Mouse (Mus musculus) forebrain, embryonic 13.5 days (tissue): ENCODE data around the gene Olfr1443. TPM values are rescaled to one million over a fixed set of nuclear protein-coding genes. Genes with fewer than 3 reads are reported as not detected.
"Not testable (repeated sequence)": the region's sequence is repeated elsewhere in the genome, so short reads cannot be mapped to it uniquely, and the experiment has no call there.

Experiments used
- ATAC-seq: fragments of 200-750 bp; cut with Nextera tagmentation; 2 replicates; pipeline ENCODE4 v1.8.0; 2017
- H3K27ac ChIP-seq: fragments of 300-500 bp; sonication (generic); 2 replicates; pipeline ENCODE4 v1.5.1; 2015; ENCODE audit warnings: inconsistent platforms, mild to moderate bottlenecking, moderate library complexity
- H3K27me3 ChIP-seq: fragments of 300-500 bp; sonication (generic); 2 replicates; pipeline ENCODE4 v1.6.1; 2015; ENCODE audit warnings: mild to moderate bottlenecking, inconsistent platforms
- H3K36me3 ChIP-seq: fragments of 300-500 bp; sonication (generic); 2 replicates; pipeline ENCODE4 v1.6.1; 2015; ENCODE audit warnings: mild to moderate bottlenecking, inconsistent platforms; ENCODE audit not compliant: poor library complexity, severe bottlenecking
- H3K4me1 ChIP-seq: fragments of 300-500 bp; sonication (generic); 2 replicates; pipeline ENCODE4 v1.6.1; 2015; ENCODE audit warnings: inconsistent platforms
- H3K4me2 ChIP-seq: fragments of 300-500 bp; sonication (generic); 2 replicates; pipeline ENCODE4 v1.6.1; 2015; ENCODE audit warnings: inconsistent platforms, mild to moderate bottlenecking, moderate library complexity
- H3K4me3 ChIP-seq: fragments of 300-500 bp; sonication (generic); 2 replicates; pipeline ENCODE4 v1.5.1; 2015; ENCODE audit warnings: mild to moderate bottlenecking, inconsistent platforms
- H3K9ac ChIP-seq: fragments of 300-500 bp; sonication (generic); 2 replicates; pipeline ENCODE4 v1.6.1; 2015; ENCODE audit warnings: mild to moderate bottlenecking, inconsistent platforms
- H3K9me3 ChIP-seq: fragments of 300-500 bp; sonication (generic); replicated peaks from 2 replicates; pipeline ENCODE4 v1.6.1; 2016; ENCODE audit warnings: inconsistent platforms
- WGBS: fragments of 180-500 bp; shearing (Covaris S2); methylation state at CpG from one replicate; pipeline ENCODE4 v1.1.7; 2015; 5-methylcytosine and 5-hydroxymethylcytosine counted together
- polyA plus RNA-seq: library from polyadenylated mRNA; unstranded; fragments of >200 nt; fragmentation: Nextera tagmentation; extraction: Ambion mirVana; gene quantifications from 2 replicates; pipeline ENCODE4 v1.2.1, GENCODE M21; 2015

The Olfr1443 gene
- not detected in 2 replicates for polyA plus RNA-seq

- no peak within 1 kb of the TSS for H3K9ac ChIP-seq
- no peaks in the 10 kb centered on the region for H3K27me3 ChIP-seq
- no peaks in the 10 kb centered on the region for H3K4me1 ChIP-seq
- H3K4me3 ChIP-seq = no peak within 1 kb of the TSS
- no peak within 1 kb of the TSS for H3K27ac ChIP-seq
- H3K9me3 ChIP-seq = no peaks in the 10 kb centered on the region
- whole genome bisulfite sequencing = 78% methylated on average over 3 of the region's 3 CpGs
- no peak within 1 kb of the TSS for H3K4me2 ChIP-seq
- no peaks in the 10 kb centered on the region for H3K36me3 ChIP-seq
- ATAC-seq = no peak
Measured at GRCm38 (mm10) chr19:12677812-12678211, at the start of gene Olfr1443. Gene Olfr1443, plus strand, starts transcription at chr19:12678112.

GRCm38 (mm10) chr19:12633176-12633575 lies 44.7 kb upstream of the Olfr1443 start, which contains the start of gene Glyat:
Gene Glyat, plus strand, starts transcription at chr19:12633308.
- H3K36me3 ChIP-seq = no peaks in the 10 kb centered on the region
- WGBS = 87% methylated on average over 4 of the region's 4 CpGs

GRCm38 (mm10) chr19:12634259-12634658 lies 43.7 kb upstream of the Olfr1443 start:
- H3K27ac ChIP-seq = no peak overlapping the region
- H3K9ac ChIP-seq = no peak overlapping the region
- H3K4me2 ChIP-seq = no peak overlapping the region
- H3K4me1 ChIP-seq = no peaks in the 10 kb centered on the region
- H3K9me3 ChIP-seq = no peaks in the 10 kb centered on the region
- WGBS = 84% methylated on average over 3 of the region's 3 CpGs
- no peak overlapping the region for H3K4me3 ChIP-seq
- ATAC-seq = no peak
- H3K27me3 ChIP-seq = no peaks in the 10 kb centered on the region
- no peaks in the 10 kb centered on the region for H3K36me3 ChIP-seq

More at GRCm38 (mm10) chr19:12633176-12633575, 44.7 kb upstream of the Olfr1443 start, which contains the start of gene Glyat:
- H3K4me2 ChIP-seq = no peak within 1 kb of the TSS
- no peak within 1 kb of the TSS for H3K4me3 ChIP-seq
- no peak within 1 kb of the TSS for H3K9ac ChIP-seq
- no peaks in the 10 kb centered on the region for H3K4me1 ChIP-seq
- no peak for ATAC-seq
- H3K27ac ChIP-seq = no peak within 1 kb of the TSS
- no peaks in the 10 kb centered on the region for H3K27me3 ChIP-seq
- no peaks in the 10 kb centered on the region for H3K9me3 ChIP-seq

GRCm38 (mm10) chr19:12634963-12635362 lies 42.9 kb upstream of the Olfr1443 start:
- Histone ChIP-seq H3K9me3 (no peaks in the 10 kb centered on the region), H3K4me1 (no peaks in the 10 kb centered on the region), H3K27me3 (no peaks in the 10 kb centered on the region), H3K4me3 (no peak overlapping the region), H3K4me2 (no peak overlapping the region), H3K36me3 (no peaks in the 10 kb centered on the region), H3K27ac (no peak overlapping the region), H3K9ac (no peak overlapping the region)
- 92% methylated on average over 4 of the region's 4 CpGs for WGBS
- no peak for ATAC-seq

- Histone ChIP-seq H3K9ac (no peak overlapping the region), H3K36me3 (no peaks in the 10 kb centered on the region), H3K4me2 (no peak overlapping the region), H3K9me3 (no peaks in the 10 kb centered on the region), H3K27ac (no peak overlapping the region), H3K4me1 (no peaks in the 10 kb centered on the region), H3K27me3 (no peaks in the 10 kb centered on the region), H3K4me3 (no peak overlapping the region)
- ATAC-seq = no peak
- WGBS = 79% methylated on average over 3 of the region's 3 CpGs
Measured at GRCm38 (mm10) chr19:12636863-12637262, 41.0 kb upstream of the Olfr1443 start.

GRCm38 (mm10) chr19:12638049-12638448 lies 39.9 kb upstream of the Olfr1443 start:
- H3K9ac ChIP-seq = no peak overlapping the region
- H3K4me3 ChIP-seq = no peak overlapping the region
- no peaks in the 10 kb centered on the region for H3K36me3 ChIP-seq
- no peak overlapping the region for H3K4me2 ChIP-seq
- 89% methylated on average over 1 of the region's 1 CpGs for WGBS
- ATAC-seq = no peak
- H3K4me1 ChIP-seq = no peaks in the 10 kb centered on the region
- H3K9me3 ChIP-seq = no peaks in the 10 kb centered on the region
- no peak overlapping the region for H3K27ac ChIP-seq
- H3K27me3 ChIP-seq = no peaks in the 10 kb centered on the region

GRCm38 (mm10) chr19:12649511-12649910 lies 28.4 kb upstream of the Olfr1443 start:
- Histone ChIP-seq H3K27me3 (no peaks in the 10 kb centered on the region), H3K9ac (no peak overlapping the region), H3K4me2 (no peak overlapping the region), H3K36me3 (no peaks in the 10 kb centered on the region), H3K27ac (no peak overlapping the region), H3K4me1 (no peaks in the 10 kb centered on the region), H3K4me3 (no peak overlapping the region), H3K9me3 (no peaks in the 10 kb centered on the region)
- ATAC-seq = no peak

GRCm38 (mm10) chr19:12666156-12666555 lies 11.8 kb upstream of the Olfr1443 start:
- Histone ChIP-seq H3K36me3 (no peaks in the 10 kb centered on the region), H3K9me3 (peaks cover 5% of the 10 kb centered on the region), H3K27ac (no peak overlapping the region), H3K4me1 (no peaks in the 10 kb centered on the region), H3K4me2 (no peak overlapping the region), H3K27me3 (no peaks in the 10 kb centered on the region), H3K9ac (no peak overlapping the region), H3K4me3 (no peak overlapping the region)
- ATAC-seq = no peak
- WGBS = 68% methylated on average over 1 of the region's 1 CpGs

GRCm38 (mm10) chr19:12668601-12669000 lies 9.3 kb upstream of the Olfr1443 start:
- WGBS = 98% methylated on average over 3 of the region's 3 CpGs

GRCm38 (mm10) chr19:12670139-12670538 lies 7.8 kb upstream of the Olfr1443 start, which contains the start of gene Olfr1442:
Gene Olfr1442, plus strand, starts transcription at chr19:12670439.
- Histone ChIP-seq H3K27me3 (no peaks in the 10 kb centered on the region), H3K9ac (no peak within 1 kb of the TSS), H3K27ac (no peak within 1 kb of the TSS), H3K36me3 (no peaks in the 10 kb centered on the region), H3K9me3 (no peaks in the 10 kb centered on the region), H3K4me1 (no peaks in the 10 kb centered on the region), H3K4me2 (no peak within 1 kb of the TSS), H3K4me3 (no peak within 1 kb of the TSS)
- no peak for ATAC-seq

More at GRCm38 (mm10) chr19:12668601-12669000, 9.3 kb upstream of the Olfr1443 start:
- not testable (repeated sequence) for H3K27me3 ChIP-seq, H3K27ac ChIP-seq, ATAC-seq, H3K4me3 ChIP-seq, H3K9ac ChIP-seq, H3K9me3 ChIP-seq, H3K36me3 ChIP-seq, H3K4me1 ChIP-seq, H3K4me2 ChIP-seq

- ATAC-seq = no peak
- Histone ChIP-seq H3K4me2 (no peak overlapping the region), H3K27ac (no peak overlapping the region), H3K9ac (no peak overlapping the region), H3K36me3 (no peaks in the 10 kb centered on the region), H3K9me3 (no peaks in the 10 kb centered on the region), H3K27me3 (no peaks in the 10 kb centered on the region), H3K4me3 (no peak overlapping the region), H3K4me1 (no peaks in the 10 kb centered on the region)
- WGBS = 91% methylated on average over 4 of the region's 4 CpGs
Measured at GRCm38 (mm10) chr19:12671051-12671450, 6.9 kb upstream of the Olfr1443 start.

GRCm38 (mm10) chr19:12684638-12685037 lies 6.7 kb downstream of the Olfr1443 start:
- Histone ChIP-seq H3K27me3 (no peaks in the 10 kb centered on the region), H3K4me1 (no peaks in the 10 kb centered on the region), H3K4me3 (no peak overlapping the region), H3K9me3 (no peaks in the 10 kb centered on the region), H3K9ac (no peak overlapping the region), H3K36me3 (no peaks in the 10 kb centered on the region), H3K27ac (no peak overlapping the region), H3K4me2 (no peak overlapping the region)
- no peak for ATAC-seq

GRCm38 (mm10) chr19:12685231-12685630 lies 7.3 kb downstream of the Olfr1443 start:
- Histone ChIP-seq H3K9ac (no peak overlapping the region), H3K27me3 (no peaks in the 10 kb centered on the region), H3K27ac (no peak overlapping the region), H3K4me3 (no peak overlapping the region), H3K4me1 (no peaks in the 10 kb centered on the region), H3K36me3 (no peaks in the 10 kb centered on the region), H3K4me2 (no peak overlapping the region), H3K9me3 (no peaks in the 10 kb centered on the region)
- no peak for ATAC-seq
